Mouse (Mus musculus) yolk sac, embryonic 10.5 days (tissue): ENCODE results near the gene Ostf1.
A peak's percentile ranks its signal among the peaks of the same experiment; 100 is the strongest.

Source experiments
- DNase-seq: peaks from one replicate; pipeline ENCODE4 v3.0.0-alpha.2; 2017; ENCODE audit warnings: low spot score

Ostf1 gene

GRCm38 (mm10) chr19:18631644-18632219 lies at the start of gene Ostf1, which contains the start of gene Nmrk1:
TSS of gene Ostf1 (minus strand) at chr19:18631823.
TSS of gene Nmrk1 (plus strand) at chr19:18631950.
- peak; percentile 96 for DNase-seq

- DNase-seq, result no peak
Observed at GRCm38 (mm10) chr19:18673116-18673515, 41.5 kb upstream of the Ostf1 start.

GRCm38 (mm10) chr19:18672498-18672897 lies 40.9 kb upstream of the Ostf1 start:
- no peak for DNase-seq

- peak; percentile 60 for DNase-seq
Observed at GRCm38 (mm10) chr19:18671056-18671741, 39.6 kb upstream of the Ostf1 start.

- peak; percentile 97 for DNase-seq
Observed at GRCm38 (mm10) chr19:18670608-18671007, 39.0 kb upstream of the Ostf1 start, which contains the start of gene Carnmt1. TSS of gene Carnmt1 (plus strand) at chr19:18670764.

GRCm38 (mm10) chr19:18669551-18669950 lies 37.9 kb upstream of the Ostf1 start:
- no peak for DNase-seq

- DNase-seq, result no peak
Observed at GRCm38 (mm10) chr19:18666966-18667365, 35.3 kb upstream of the Ostf1 start.

GRCm38 (mm10) chr19:18663904-18664303 lies 32.3 kb upstream of the Ostf1 start:
- no peak for DNase-seq

- DNase-seq, result no peak
Observed at GRCm38 (mm10) chr19:18661683-18662082, 30.1 kb upstream of the Ostf1 start.

- DNase-seq, result no peak
Observed at GRCm38 (mm10) chr19:18660466-18660865, 28.8 kb upstream of the Ostf1 start.

- DNase-seq, result no peak
Observed at GRCm38 (mm10) chr19:18659349-18659748, 27.7 kb upstream of the Ostf1 start.

GRCm38 (mm10) chr19:18658473-18658872 lies 26.9 kb upstream of the Ostf1 start:
- DNase-seq, result no peak

- no peak for DNase-seq
Observed at GRCm38 (mm10) chr19:18655999-18656398, 24.4 kb upstream of the Ostf1 start.

- DNase-seq, result no peak
Observed at GRCm38 (mm10) chr19:18654984-18655383, 23.4 kb upstream of the Ostf1 start.

GRCm38 (mm10) chr19:18654330-18654729 lies 22.7 kb upstream of the Ostf1 start:
- no peak for DNase-seq

GRCm38 (mm10) chr19:18653058-18653457 lies 21.4 kb upstream of the Ostf1 start:
- DNase-seq, result no peak

GRCm38 (mm10) chr19:18652592-18652991 lies 21.0 kb upstream of the Ostf1 start:
- DNase-seq, result no peak

- DNase-seq, result no peak
Observed at GRCm38 (mm10) chr19:18650473-18650872, 18.9 kb upstream of the Ostf1 start.

GRCm38 (mm10) chr19:18649955-18650354 lies 18.3 kb upstream of the Ostf1 start:
- DNase-seq, result no peak

GRCm38 (mm10) chr19:18648558-18648945 lies 16.9 kb upstream of the Ostf1 start:
- DNase-seq, result no peak

- DNase-seq, result no peak
Observed at GRCm38 (mm10) chr19:18647775-18648557, 16.3 kb upstream of the Ostf1 start.

GRCm38 (mm10) chr19:18646853-18647420 lies 15.3 kb upstream of the Ostf1 start:
- no peak for DNase-seq

- no peak for DNase-seq
Observed at GRCm38 (mm10) chr19:18646397-18646796, 14.8 kb upstream of the Ostf1 start.
